Mouse (Mus musculus) stomach, postnatal 0 days (tissue): ENCODE results near the gene Axdnd1. TPM values are rescaled to one million over a fixed set of nuclear protein-coding genes. Genes with fewer than 3 reads are reported as not detected.

ENCODE experiments used
- ATAC-seq: fragments of 200-750 bp; cut with Nextera tagmentation; 2 replicates; pipeline ENCODE4 v1.8.0; 2017; ENCODE audit not compliant: low FRiP score, low TSS enrichment
- DNase-seq: peaks from one replicate; pipeline ENCODE4 v3.0.0-alpha.2; 2016; ENCODE audit warnings: low spot score
- H3K27ac ChIP-seq: fragments of 300-500 bp; sonication (generic); replicated peaks from 2 replicates; pipeline ENCODE4 v1.5.1; 2014; ENCODE audit warnings: mild to moderate bottlenecking, control low read depth
- H3K27me3 ChIP-seq: fragments of 300-500 bp; sonication (generic); 2 replicates; pipeline ENCODE4 v1.6.1; 2014; ENCODE audit warnings: low read length; ENCODE audit not compliant: control insufficient read depth, insufficient read depth
- H3K36me3 ChIP-seq: fragments of 300-500 bp; sonication (generic); 2 replicates; pipeline ENCODE4 v1.6.1; 2014; ENCODE audit warnings: low read length, mixed read lengths; ENCODE audit not compliant: control insufficient read depth, insufficient read depth
- H3K4me1 ChIP-seq: fragments of 300-500 bp; sonication (generic); replicated peaks from 2 replicates; pipeline ENCODE4 v1.6.1; 2014; ENCODE audit warnings: antibody characterized with exemption; ENCODE audit not compliant: control insufficient read depth, insufficient read depth
- H3K4me2 ChIP-seq: fragments of 300-500 bp; sonication (generic); replicated peaks from 2 replicates; pipeline ENCODE4 v1.6.1; 2014; ENCODE audit warnings: low read depth, mild to moderate bottlenecking, control low read depth, moderate library complexity
- H3K4me3 ChIP-seq: fragments of 300-500 bp; sonication (generic); 2 replicates; pipeline ENCODE4 v1.5.1; 2014; ENCODE audit warnings: low read depth, low read length, control low read depth
- H3K9ac ChIP-seq: fragments of 300-500 bp; sonication (generic); 2 replicates; pipeline ENCODE4 v1.6.1; 2014; ENCODE audit warnings: mild to moderate bottlenecking, low read length, control low read depth, mixed read lengths
- H3K9me3 ChIP-seq: fragments of 300-500 bp; sonication (generic); 2 replicates; pipeline ENCODE4 v1.6.1; 2016; ENCODE audit warnings: low read length; ENCODE audit not compliant: control insufficient read depth
- CTCF ChIP-seq: IDR thresholded peaks from 2 replicates; pipeline ENCODE4 v1.5.1; 2016; ENCODE audit warnings: antibody characterized with exemption, low read depth, mild to moderate bottlenecking, moderate library complexity
- EP300 ChIP-seq: optimal IDR thresholded peaks from 2 replicates; pipeline ENCODE3; 2016; ENCODE audit warnings: antibody characterized with exemption
- WGBS: fragments of 180-500 bp; shearing (Covaris S2); extraction: QIAGEN DNeasy Blood & Tissue Kit; methylation state at CpG from one replicate; pipeline ENCODE4 v1.1.7; 2014; 5-methylcytosine and 5-hydroxymethylcytosine counted together
- polyA plus RNA-seq: library from polyadenylated mRNA; unstranded; fragments of >200 nt; fragmentation: Nextera tagmentation; extraction: Ambion mirVana; gene quantifications from 2 replicates; pipeline ENCODE4 v1.2.1, GENCODE M21; 2015

Axdnd1 gene
- polyA plus RNA-seq, 1 experiment from 2014 or later: 0.07 TPM

DNA sequence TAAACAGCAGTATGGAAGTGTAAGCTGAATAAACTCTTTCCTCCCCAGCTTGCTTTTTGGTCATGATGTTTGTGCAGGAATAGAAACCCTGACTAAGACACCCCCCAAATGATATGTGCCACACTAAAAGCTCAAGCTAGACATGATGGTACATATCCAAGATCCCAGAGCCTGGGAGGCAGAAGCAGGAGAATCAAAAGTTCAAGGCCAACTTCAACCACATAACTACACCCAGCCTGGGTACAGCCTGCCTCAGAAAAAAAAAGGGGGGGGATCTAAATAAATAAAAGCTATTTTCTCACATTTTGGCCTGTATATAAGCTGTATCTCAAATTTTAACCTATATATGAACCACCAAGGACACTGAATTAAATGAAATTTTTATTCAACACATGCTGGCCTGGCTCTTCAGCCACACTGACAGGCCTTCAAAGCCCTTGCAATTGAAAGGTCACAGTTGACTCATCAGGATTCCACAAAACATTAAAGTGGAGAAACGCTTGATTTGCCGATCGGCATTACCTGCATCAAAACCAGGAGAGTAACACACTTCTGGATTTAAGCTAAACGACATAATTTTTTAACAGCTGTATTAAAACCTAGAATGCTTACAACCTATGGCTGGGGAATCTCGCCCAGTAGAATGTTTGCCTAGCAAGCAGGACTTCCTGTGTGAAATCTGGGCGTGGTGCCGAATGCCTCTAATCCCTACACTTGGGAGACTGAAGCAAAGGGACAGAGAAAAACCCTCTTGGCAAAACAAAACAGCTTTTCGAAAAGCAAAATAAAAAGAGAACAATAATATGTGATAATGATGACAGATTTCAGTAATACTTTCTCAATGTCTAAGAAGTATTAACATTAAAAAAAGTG lies 43.3 kb upstream of the Axdnd1 start:
- H3K27ac ChIP-seq: no peak overlapping the region
- H3K27me3 ChIP-seq: no peaks in the 10 kb centered on the region
- ATAC-seq (no peak), DNase-seq (peak; percentile 61)
- no peaks in the 10 kb centered on the region for H3K4me1 ChIP-seq
- H3K9me3 ChIP-seq: no peaks in the 10 kb centered on the region
- H3K4me2 ChIP-seq: no peak overlapping the region
- H3K36me3 ChIP-seq: no peaks in the 10 kb centered on the region; the same call in 1 of the 2 replicates
- WGBS: 48% methylated on average over 8 of the region's 8 CpGs
- no peak overlapping the region for H3K4me3 ChIP-seq
- no peak overlapping the region for H3K9ac ChIP-seq
- no peak for TF ChIP-seq CTCF
- TF ChIP-seq EP300: no peak

DNA sequence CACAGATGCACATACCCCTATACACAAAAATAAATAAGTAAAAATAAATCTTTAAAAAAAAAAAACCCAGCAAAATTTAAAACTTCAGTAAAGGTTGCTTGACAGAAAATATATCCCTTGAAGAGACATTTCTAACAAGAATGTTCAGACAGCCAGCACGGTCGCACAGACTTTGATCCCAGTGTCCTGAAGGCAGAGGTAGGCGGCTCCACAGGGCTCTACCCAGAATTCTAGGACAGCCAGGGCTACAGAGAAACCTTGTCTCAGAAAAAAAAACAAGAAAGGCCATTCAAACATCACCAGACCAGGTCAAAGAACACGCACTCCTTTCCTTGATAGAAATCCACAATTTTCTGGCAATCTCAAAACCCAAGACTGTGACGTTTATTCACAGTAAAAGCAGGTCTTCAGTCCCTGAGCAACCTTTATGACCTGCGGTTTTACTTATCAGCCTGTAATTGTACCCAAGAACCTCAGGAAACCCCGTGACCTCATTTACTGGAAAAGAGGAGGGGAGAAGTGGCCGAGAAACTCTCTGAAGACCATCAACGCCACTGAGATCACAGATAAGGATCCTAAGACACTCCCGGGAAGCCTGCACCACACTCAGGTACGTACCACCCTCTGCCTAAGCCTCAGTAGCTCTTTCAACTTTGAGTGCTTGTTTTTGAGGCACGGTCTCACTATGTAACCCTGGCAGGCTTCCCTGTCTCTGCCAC lies 41.5 kb upstream of the Axdnd1 start:
- no peaks in the 10 kb centered on the region for H3K4me1 ChIP-seq
- TF ChIP-seq CTCF: no peak
- TF ChIP-seq EP300: no peak
- no peak overlapping the region for H3K4me3 ChIP-seq
- no peaks in the 10 kb centered on the region for H3K9me3 ChIP-seq
- H3K4me2 ChIP-seq: no peak overlapping the region
- no peaks in the 10 kb centered on the region for H3K27me3 ChIP-seq
- no peaks in the 10 kb centered on the region; the same call in 1 of the 2 replicates for H3K36me3 ChIP-seq
- 65% methylated on average over 12 of the region's 12 CpGs for WGBS
- H3K27ac ChIP-seq: no peak overlapping the region
- no peak overlapping the region for H3K9ac ChIP-seq
- no peak for DNase-seq
- no peak for ATAC-seq

GRCm38 (mm10) chr1:156461036-156461435 lies 40.1 kb upstream of the Axdnd1 start:
- no peak overlapping the region for H3K27ac ChIP-seq
- no peak overlapping the region for H3K9ac ChIP-seq

GRCm38 (mm10) chr1:156460216-156460615 lies 39.3 kb upstream of the Axdnd1 start:
- ATAC-seq (no peak), DNase-seq (no peak)
- H3K9me3 ChIP-seq: no peaks in the 10 kb centered on the region
- H3K4me2 ChIP-seq: no peak overlapping the region
- H3K4me1 ChIP-seq: no peaks in the 10 kb centered on the region
- H3K4me3 ChIP-seq: no peak overlapping the region
- H3K27me3 ChIP-seq: no peaks in the 10 kb centered on the region
- H3K27ac ChIP-seq: no peak overlapping the region
- H3K9ac ChIP-seq: no peak overlapping the region
- 90% methylated on average over 4 of the region's 4 CpGs for WGBS
- TF ChIP-seq CTCF: no peak
- no peak for TF ChIP-seq EP300
- no peaks in the 10 kb centered on the region; the same call in 1 of the 2 replicates for H3K36me3 ChIP-seq

More at GRCm38 (mm10) chr1:156461036-156461435, 40.1 kb upstream of the Axdnd1 start:
- TF ChIP-seq EP300 (no peak), CTCF (no peak)
- no peaks in the 10 kb centered on the region for H3K9me3 ChIP-seq
- WGBS: 86% methylated on average over 6 of the region's 6 CpGs
- H3K4me1 ChIP-seq: no peaks in the 10 kb centered on the region
- H3K4me3 ChIP-seq: no peak overlapping the region
- no peak overlapping the region for H3K4me2 ChIP-seq
- DNase-seq (no peak), ATAC-seq (no peak)
- H3K27me3 ChIP-seq: no peaks in the 10 kb centered on the region
- H3K36me3 ChIP-seq: no peaks in the 10 kb centered on the region; the same call in 1 of the 2 replicates

DNA sequence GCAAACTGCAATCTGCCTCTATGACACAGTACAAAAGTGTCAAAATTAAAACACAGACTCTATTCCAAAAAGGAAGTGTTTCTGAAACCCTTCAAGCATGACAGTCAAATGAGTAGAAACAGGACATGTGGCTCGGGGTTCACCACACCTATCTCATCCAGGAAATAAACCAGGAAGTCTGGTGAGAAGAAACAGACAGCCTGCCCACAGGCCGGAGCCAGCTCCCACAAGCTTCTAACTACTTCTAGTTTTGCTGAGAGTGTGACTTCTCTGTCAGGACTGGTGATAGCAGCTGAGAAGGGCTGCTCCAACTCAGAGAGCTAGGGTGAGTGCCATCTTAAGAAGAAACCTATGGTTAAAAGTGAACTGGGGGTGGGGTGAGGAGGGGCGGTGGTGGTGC lies 38.7 kb upstream of the Axdnd1 start:
- Histone ChIP-seq H3K9me3 (no peaks in the 10 kb centered on the region), H3K9ac (no peak overlapping the region), H3K4me2 (no peak overlapping the region), H3K36me3 (no peaks in the 10 kb centered on the region; the same call in 1 of the 2 replicates), H3K4me3 (no peak overlapping the region), H3K4me1 (no peaks in the 10 kb centered on the region), H3K27me3 (no peaks in the 10 kb centered on the region), H3K27ac (no peak overlapping the region)
- DNase-seq (no peak), ATAC-seq (no peak)
- 69% methylated on average over 3 of the region's 3 CpGs for WGBS
- TF ChIP-seq CTCF: no peak
- no peak for TF ChIP-seq EP300
